Mouse (Mus musculus): ENCODE measurements around the gene Ceacam16. TPM values are rescaled to one million over a fixed set of nuclear protein-coding genes. Genes with fewer than 3 reads are reported as not detected.
A peak's percentile ranks its signal among the peaks of the same experiment; 100 is the strongest.

The Ceacam16 gene
- polyA plus RNA-seq, 1 experiment from 2014 or later: not detected

- no peak for ATAC-seq (ENCODE audit: low FRiP score, low TSS enrichment)
- Histone ChIP-seq H3K36me3 (ENCODE audit: control insufficient read depth, insufficient read depth, low read length) (no peaks in the 10 kb centered on the region), H3K9me3 (ENCODE audit: control insufficient read depth, low read length) (no peaks in the 10 kb centered on the region), H3K27me3 (ENCODE audit: control insufficient read depth, insufficient read depth, low read length) (no peaks in the 10 kb centered on the region), H3K4me2 (ENCODE audit: low read length) (no peak overlapping the region), H3K4me1 (ENCODE audit: control insufficient read depth, insufficient read depth, low read length) (0 out of 2 replicates have a peak, but pooled peaks cover 4% of the 10 kb centered on the region), H3K4me3 (replicated peaks; ENCODE audit: low read depth, low read length) (no peak overlapping the region), H3K27ac (replicated peaks; ENCODE audit: low read depth, low read length) (no peak overlapping the region), H3K9ac (replicated peaks; ENCODE audit: low read length) (no peak overlapping the region)
- DNase-seq: no peak
- WGBS: 92% methylated on average over 20 of the region's 20 CpGs
Observed at GRCm38 (mm10) chr7:19853526-19853925, 7.6 kb downstream of the Ceacam16 start.

GRCm38 (mm10) chr7:19851858-19852570, 9.1 kb downstream of the Ceacam16 start, which contains the start of gene Gm19345:
Gene Gm19345 (plus strand): TSS chr7:19852003.
- 2% methylated on average over 33 of the region's 33 CpGs for WGBS
- peak within 1 kb of the TSS; percentile 65 for H3K9ac ChIP-seq (replicated peaks; ENCODE audit: low read length)
- H3K36me3 ChIP-seq (ENCODE audit: control insufficient read depth, insufficient read depth, low read length): no peaks in the 10 kb centered on the region
- peak within 1 kb of the TSS; percentile 40 for H3K4me3 ChIP-seq (replicated peaks; ENCODE audit: low read depth, low read length)
- peak; percentile 81 for DNase-seq
- peak; percentile 77 for ATAC-seq (ENCODE audit: low FRiP score, low TSS enrichment)
- 0 out of 2 replicates have a peak, but pooled peaks cover 4% of the 10 kb centered on the region for H3K4me1 ChIP-seq (ENCODE audit: control insufficient read depth, insufficient read depth, low read length)
- no peaks in the 10 kb centered on the region for H3K9me3 ChIP-seq (ENCODE audit: control insufficient read depth, low read length)
- peak within 1 kb of the TSS; percentile 70 for H3K27ac ChIP-seq (replicated peaks; ENCODE audit: low read depth, low read length)
- H3K4me2 ChIP-seq (ENCODE audit: low read length): peak within 1 kb of the TSS; percentile 56
- no peaks in the 10 kb centered on the region for H3K27me3 ChIP-seq (ENCODE audit: control insufficient read depth, insufficient read depth, low read length)

GRCm38 (mm10) chr7:19844521-19845171, 16.5 kb downstream of the Ceacam16 start:
- no peak for ATAC-seq (ENCODE audit: low FRiP score, low TSS enrichment)
- Histone ChIP-seq H3K9me3 (ENCODE audit: control insufficient read depth, low read length) (no peaks in the 10 kb centered on the region), H3K27me3 (ENCODE audit: control insufficient read depth, insufficient read depth, low read length) (no peaks in the 10 kb centered on the region; the same call in none of the 2 replicates), H3K9ac (replicated peaks; ENCODE audit: low read length) (no peak overlapping the region), H3K4me3 (replicated peaks; ENCODE audit: low read depth, low read length) (no peak overlapping the region), H3K27ac (replicated peaks; ENCODE audit: low read depth, low read length) (no peak overlapping the region), H3K36me3 (ENCODE audit: control insufficient read depth, insufficient read depth, low read length) (no peaks in the 10 kb centered on the region), H3K4me1 (ENCODE audit: control insufficient read depth, insufficient read depth, low read length) (no peaks in the 10 kb centered on the region), H3K4me2 (ENCODE audit: low read length) (no peak overlapping the region)
- no peak for DNase-seq
- WGBS: 66% methylated on average over 15 of the region's 15 CpGs

GRCm38 (mm10) chr7:19843561-19843960, 17.5 kb downstream of the Ceacam16 start:
- no peak; the same call in 1 of the 2 replicates for ATAC-seq (ENCODE audit: low FRiP score, low TSS enrichment)
- Histone ChIP-seq H3K4me3 (replicated peaks; ENCODE audit: low read depth, low read length) (no peak overlapping the region), H3K36me3 (ENCODE audit: control insufficient read depth, insufficient read depth, low read length) (no peaks in the 10 kb centered on the region), H3K27me3 (ENCODE audit: control insufficient read depth, insufficient read depth, low read length) (no peaks in the 10 kb centered on the region; the same call in none of the 2 replicates), H3K4me1 (ENCODE audit: control insufficient read depth, insufficient read depth, low read length) (no peaks in the 10 kb centered on the region), H3K9me3 (ENCODE audit: control insufficient read depth, low read length) (no peaks in the 10 kb centered on the region), H3K9ac (replicated peaks; ENCODE audit: low read length) (no peak overlapping the region), H3K4me2 (ENCODE audit: low read length) (no peak overlapping the region), H3K27ac (replicated peaks; ENCODE audit: low read depth, low read length) (no peak overlapping the region)
- peak; percentile 77 for DNase-seq
- WGBS: 3% methylated on average over 11 of the region's 11 CpGs

- no peak for DNase-seq
- H3K4me2 ChIP-seq (ENCODE audit: low read length): no peak overlapping the region
Observed at GRCm38 (mm10) chr7:19842885-19843504, 18.1 kb downstream of the Ceacam16 start.

GRCm38 (mm10) chr7:19841686-19842413, 19.2 kb downstream of the Ceacam16 start:
- Histone ChIP-seq H3K9me3 (ENCODE audit: control insufficient read depth, low read length) (no peaks in the 10 kb centered on the region), H3K27ac (replicated peaks; ENCODE audit: low read depth, low read length) (no peak overlapping the region), H3K27me3 (ENCODE audit: control insufficient read depth, insufficient read depth, low read length) (no peaks in the 10 kb centered on the region; the same call in none of the 2 replicates), H3K36me3 (ENCODE audit: control insufficient read depth, insufficient read depth, low read length) (no peaks in the 10 kb centered on the region), H3K4me2 (ENCODE audit: low read length) (no peak overlapping the region), H3K4me1 (ENCODE audit: control insufficient read depth, insufficient read depth, low read length) (no peaks in the 10 kb centered on the region), H3K9ac (replicated peaks; ENCODE audit: low read length) (no peak overlapping the region), H3K4me3 (replicated peaks; ENCODE audit: low read depth, low read length) (no peak overlapping the region)
- ATAC-seq (ENCODE audit: low FRiP score, low TSS enrichment) (no peak), DNase-seq (no peak)
- 89% methylated on average over 21 of the region's 21 CpGs for WGBS

More at GRCm38 (mm10) chr7:19842885-19843504, 18.1 kb downstream of the Ceacam16 start:
- Histone ChIP-seq H3K9ac (replicated peaks; ENCODE audit: low read length) (no peak overlapping the region), H3K27ac (replicated peaks; ENCODE audit: low read depth, low read length) (no peak overlapping the region), H3K9me3 (ENCODE audit: control insufficient read depth, low read length) (no peaks in the 10 kb centered on the region), H3K27me3 (ENCODE audit: control insufficient read depth, insufficient read depth, low read length) (no peaks in the 10 kb centered on the region; the same call in none of the 2 replicates), H3K36me3 (ENCODE audit: control insufficient read depth, insufficient read depth, low read length) (no peaks in the 10 kb centered on the region), H3K4me3 (replicated peaks; ENCODE audit: low read depth, low read length) (no peak overlapping the region), H3K4me1 (ENCODE audit: control insufficient read depth, insufficient read depth, low read length) (no peaks in the 10 kb centered on the region)
- WGBS: 28% methylated on average over 19 of the region's 19 CpGs
- no peak for ATAC-seq (ENCODE audit: low FRiP score, low TSS enrichment)

- Histone ChIP-seq H3K4me1 (ENCODE audit: control insufficient read depth, insufficient read depth, low read length) (no peaks in the 10 kb centered on the region), H3K9me3 (ENCODE audit: control insufficient read depth, low read length) (no peaks in the 10 kb centered on the region), H3K4me3 (replicated peaks; ENCODE audit: low read depth, low read length) (no peak overlapping the region), H3K9ac (replicated peaks; ENCODE audit: low read length) (no peak overlapping the region), H3K4me2 (ENCODE audit: low read length) (no peak overlapping the region), H3K36me3 (ENCODE audit: control insufficient read depth, insufficient read depth, low read length) (no peaks in the 10 kb centered on the region), H3K27ac (replicated peaks; ENCODE audit: low read depth, low read length) (no peak overlapping the region), H3K27me3 (ENCODE audit: control insufficient read depth, insufficient read depth, low read length) (no peaks in the 10 kb centered on the region; the same call in none of the 2 replicates)
- DNase-seq (no peak), ATAC-seq (ENCODE audit: low FRiP score, low TSS enrichment) (no peak)
- 81% methylated on average over 3 of the region's 3 CpGs for whole genome bisulfite sequencing
Observed at GRCm38 (mm10) chr7:19840936-19841335, 20.2 kb downstream of the Ceacam16 start.

- Histone ChIP-seq H3K27ac (replicated peaks; ENCODE audit: low read depth, low read length) (no peak overlapping the region), H3K4me2 (ENCODE audit: low read length) (no peak overlapping the region), H3K36me3 (ENCODE audit: control insufficient read depth, insufficient read depth, low read length) (no peaks in the 10 kb centered on the region), H3K4me1 (ENCODE audit: control insufficient read depth, insufficient read depth, low read length) (no peaks in the 10 kb centered on the region), H3K27me3 (ENCODE audit: control insufficient read depth, insufficient read depth, low read length) (no peaks in the 10 kb centered on the region; the same call in none of the 2 replicates), H3K4me3 (replicated peaks; ENCODE audit: low read depth, low read length) (no peak overlapping the region), H3K9ac (replicated peaks; ENCODE audit: low read length) (no peak overlapping the region), H3K9me3 (ENCODE audit: control insufficient read depth, low read length) (no peaks in the 10 kb centered on the region)
- DNase-seq (no peak), ATAC-seq (ENCODE audit: low FRiP score, low TSS enrichment) (no peak)
- WGBS: 85% methylated on average over 4 of the region's 4 CpGs
Observed at GRCm38 (mm10) chr7:19840371-19840770, 20.7 kb downstream of the Ceacam16 start.

Data from midbrain, embryonic 14.5 days (tissue).